Mouse (Mus musculus) MEL (cell line): ENCODE data around the gene Top2a. TPM values are rescaled to one million over a fixed set of nuclear protein-coding genes. Genes with fewer than 3 reads are reported as not detected.

Experiments
- DNase-seq: peaks from one replicate; pipeline ENCODE4 v3.0.0; 2011; ENCODE audit warnings: low read depth, low spot score
- H3K27ac ChIP-seq: 2 replicates; pipeline ENCODE4 v1.5.1; 2012; ENCODE audit warnings: low read depth, mild to moderate bottlenecking, control low read depth, low read length, moderate library complexity; ENCODE audit not compliant: control insufficient read depth
- H3K27me3 ChIP-seq, 2 experiments: fragments of 150-350 bp in 1 of 2; sonication (generic) in 1 of 2; 2 replicates each; pipeline ENCODE4 v1.6.1; 2012; ENCODE audit warnings: low read length in 2 of 2, mild to moderate bottlenecking in 2 of 2, improper control_type of control experiment in 1 of 2, moderate library complexity in 1 of 2; ENCODE audit not compliant: insufficient read depth in 2 of 2, control insufficient read depth in 1 of 2
- H3K36me3 ChIP-seq, 2 experiments: 2 replicates each; pipeline ENCODE4 v1.6.1; 2012 to 2014; ENCODE audit warnings: low read length in 2 of 2, improper control_type of control experiment in 1 of 2, inconsistent platforms in 1 of 2, mild to moderate bottlenecking in 1 of 2; ENCODE audit not compliant: insufficient read depth in 2 of 2, control insufficient read depth in 1 of 2
- H3K4me1 ChIP-seq, 2 experiments: fragments of 150-350 bp in 1 of 2; sonication (generic) in 1 of 2; 2 replicates each; pipeline ENCODE4 v1.6.1; 2012; ENCODE audit warnings: low read length in 2 of 2, improper control_type of control experiment in 1 of 2, mild to moderate bottlenecking in 1 of 2; ENCODE audit not compliant: insufficient read depth in 2 of 2, control insufficient read depth in 1 of 2
- H3K4me3 ChIP-seq, 2 experiments: fragments of 150-350 bp in 1 of 2; sonication (generic) in 1 of 2; 2 replicates each; pipeline ENCODE4 v1.5.1; 2012; ENCODE audit warnings: low read depth in 2 of 2, low read length in 2 of 2, mild to moderate bottlenecking in 2 of 2, moderate library complexity in 2 of 2, control low read depth in 1 of 2, improper control_type of control experiment in 1 of 2; ENCODE audit not compliant: control insufficient read depth in 1 of 2, insufficient read depth in 1 of 2
- H3K79me2 ChIP-seq: 2 replicates; pipeline ENCODE4 v1.6.1; 2012; ENCODE audit warnings: mild to moderate bottlenecking, low read length, moderate library complexity; ENCODE audit not compliant: control insufficient read depth, poor library complexity, insufficient read depth
- H3K9ac ChIP-seq: 2 replicates; pipeline ENCODE4 v1.6.1; 2012; ENCODE audit warnings: low read depth, mild to moderate bottlenecking, control low read depth, low read length, moderate library complexity; ENCODE audit not compliant: control insufficient read depth, poor library complexity, severe bottlenecking
- H3K9me3 ChIP-seq: fragments of 150-350 bp; sonication (generic); replicated peaks from 2 replicates; pipeline ENCODE4 v1.6.1; 2012; ENCODE audit warnings: mild to moderate bottlenecking, low read length, improper control_type of control experiment, moderate library complexity; ENCODE audit not compliant: insufficient read depth
- EP300 ChIP-seq, 2 experiments: IDR thresholded peaks; 2 replicates each; pipeline ENCODE4 v1.6.1; 2011; ENCODE audit warnings: improper control_type of control experiment in 2 of 2, low read length in 2 of 2, low read depth in 1 of 2, mild to moderate bottlenecking in 1 of 2
- HCFC1 ChIP-seq: IDR thresholded peaks from 2 replicates; pipeline ENCODE4 v1.6.1; 2012; ENCODE audit warnings: low read depth, mild to moderate bottlenecking, inconsistent platforms, low read length, improper control_type of control experiment, moderate library complexity
- JUND ChIP-seq: IDR thresholded peaks from 2 replicates; pipeline ENCODE4 v1.6.1; 2011; ENCODE audit warnings: low read depth, mild to moderate bottlenecking, improper control_type of control experiment, low read length
- MAFK ChIP-seq: IDR thresholded peaks from 2 replicates; pipeline ENCODE4 v1.6.1; 2011; ENCODE audit warnings: low read depth, mild to moderate bottlenecking, low read length, improper control_type of control experiment, borderline replicate concordance
- MYB ChIP-seq: IDR thresholded peaks from 2 replicates; pipeline ENCODE4 v1.6.1; 2011; ENCODE audit warnings: mild to moderate bottlenecking, low read depth, low read length, improper control_type of control experiment
- POLR2AphosphoS2 ChIP-seq: IDR thresholded peaks from 2 replicates; pipeline ENCODE4 v1.6.1; 2011; ENCODE audit warnings: low read length, improper control_type of control experiment
- POLR2AphosphoS5 ChIP-seq: IDR thresholded peaks from 2 replicates; pipeline ENCODE4 v1.6.1; 2012; ENCODE audit warnings: low read depth, borderline replicate concordance, mild to moderate bottlenecking, inconsistent platforms, low read length, moderate library complexity, mixed read lengths
- SMC3 ChIP-seq: IDR thresholded peaks from 2 replicates; pipeline ENCODE4 v1.6.1; 2011; ENCODE audit warnings: low read depth, low read length, improper control_type of control experiment
- TBP ChIP-seq: IDR thresholded peaks from 2 replicates; pipeline ENCODE4 v1.8.0; 2011; ENCODE audit warnings: low read depth, low read length, improper control_type of control experiment
- UBTF ChIP-seq: IDR thresholded peaks from 2 replicates; pipeline ENCODE4 v1.6.1; 2012; ENCODE audit warnings: low read depth, mild to moderate bottlenecking, inconsistent platforms, low read length, improper control_type of control experiment, moderate library complexity, borderline replicate concordance; ENCODE audit not compliant: insufficient read depth
- USF2 ChIP-seq, 2 experiments: IDR thresholded peaks; 2 replicates each; pipeline ENCODE4 v1.6.1; 2011 to 2012; ENCODE audit warnings: improper control_type of control experiment in 2 of 2, low read length in 2 of 2, borderline replicate concordance in 1 of 2, inconsistent platforms in 1 of 2, low read depth in 1 of 2, mild to moderate bottlenecking in 1 of 2; ENCODE audit not compliant: insufficient read depth in 1 of 2
- ZMIZ1 ChIP-seq: IDR thresholded peaks from 2 replicates; pipeline ENCODE4 v1.6.1; 2012; ENCODE audit warnings: low read depth, mild to moderate bottlenecking, inconsistent platforms, low read length, improper control_type of control experiment, moderate library complexity
- polyA plus RNA-seq, 2 experiments: library from polyadenylated mRNA; stranded (reverse) in 1 of 2; unstranded in 1 of 2; fragments of >175 nt in 1 of 2; fragments of >200 nt in 1 of 2; gene quantifications; 2 replicates each; pipeline versions ENCODE4 v1.2.1 to v1.2.4; 2012; ENCODE audit warnings: low replicate concordance in 2 of 2, low read depth in 1 of 2; ENCODE audit not compliant: insufficient read length in 2 of 2, insufficient read depth in 1 of 2, missing spikeins in 1 of 2
- total RNA-seq: library from RNA; depleted of rRNA; stranded (reverse); fragments of 300-350 nt; gene quantifications from 2 replicates; pipeline ENCODE4 v1.2.3, GENCODE M21; 2012

Top2a gene
- total and polyA plus RNA-seq, 3 experiments, result 395 to 643 (median 443) TPM

DNA sequence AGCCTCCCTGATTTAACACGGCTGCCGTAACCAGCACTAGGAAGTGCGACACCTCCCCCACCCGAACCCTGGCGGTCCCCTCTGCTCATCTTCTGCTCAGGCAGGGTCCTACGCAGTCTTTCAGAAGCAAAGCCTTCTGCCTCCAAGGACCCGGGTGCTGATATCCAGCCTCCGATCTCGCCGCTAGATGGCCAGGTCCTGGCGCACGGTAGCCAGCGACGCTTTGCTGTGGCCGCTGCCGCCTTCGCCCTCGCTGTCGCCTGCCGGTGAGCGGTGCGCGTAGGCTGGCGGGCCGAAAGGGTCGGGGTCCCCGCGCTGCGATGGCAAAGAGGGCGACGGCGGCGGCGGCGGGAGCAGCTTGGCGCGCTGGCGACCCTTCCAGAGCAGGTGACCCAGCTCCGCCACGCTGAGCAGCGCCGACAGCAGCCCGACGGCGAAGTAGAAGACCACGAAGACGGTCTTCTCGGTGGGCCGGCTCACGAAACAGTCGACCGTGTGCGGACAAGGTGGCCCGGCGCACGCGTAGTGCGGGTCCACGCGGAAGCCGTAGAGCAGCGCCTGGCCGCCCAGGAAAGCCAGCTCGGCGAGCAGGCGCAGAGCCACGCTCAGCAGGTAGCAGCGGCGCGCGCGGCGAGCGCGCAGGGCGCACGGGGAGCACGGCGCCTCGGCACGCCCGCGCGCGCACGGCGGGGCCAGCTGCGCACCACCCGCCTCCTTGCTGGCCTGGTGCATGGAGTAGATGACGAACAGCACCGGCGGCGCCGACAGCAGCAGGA is 41.8 kb downstream of the Top2a start (continued):
- no peak for TF ChIP-seq ZMIZ1

DNA sequence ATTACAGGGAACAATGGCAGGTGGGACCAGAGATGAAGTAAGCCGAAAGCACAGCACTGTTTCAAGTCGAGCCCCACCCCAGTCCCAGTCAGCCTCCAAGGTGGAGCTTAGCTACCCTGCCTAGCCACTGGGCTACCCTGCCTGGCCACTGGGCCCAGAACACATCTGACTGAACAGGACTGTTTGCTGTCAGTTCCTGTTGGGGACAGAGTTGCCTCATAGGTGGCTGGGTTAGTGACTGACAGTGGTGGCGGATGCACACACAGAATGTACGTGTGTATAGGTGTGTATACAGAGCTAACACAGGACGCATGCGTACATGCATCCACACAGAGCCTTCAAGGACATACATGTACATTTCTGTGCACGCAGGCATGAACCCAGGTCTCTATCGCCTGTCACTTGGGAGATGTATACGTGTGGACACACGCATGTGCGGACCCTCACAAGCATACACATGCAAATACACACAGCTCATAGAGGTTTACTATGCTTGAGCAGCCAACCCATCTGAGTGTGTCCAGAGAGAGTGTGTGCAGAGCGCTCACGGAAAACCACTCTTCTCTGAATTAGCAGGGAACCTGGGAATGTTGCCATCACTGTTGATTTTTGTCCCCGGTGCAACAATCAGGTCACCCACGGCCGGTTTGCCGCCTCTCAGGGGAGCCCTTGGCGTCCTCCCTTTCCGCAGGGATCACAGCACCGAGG is 42.5 kb downstream of the Top2a start:
- Histone ChIP-seq H3K4me3 (no peak overlapping the region), H3K9ac (no peak overlapping the region), H3K79me2 (no peaks in the 10 kb centered on the region), H3K27me3 (no peaks in the 10 kb centered on the region), H3K9me3 (no peaks in the 10 kb centered on the region), H3K4me1 (peaks cover 0 to 6% of the 10 kb centered on the region in 2 experiments; a peak in 3 of 4 replicates), H3K36me3 (0 out of 4 replicates have a peak, but pooled peaks cover 0 to 3% of the 10 kb centered on the region in 2 experiments), H3K27ac (no peak overlapping the region)
- DNase-seq, result no peak
- TF ChIP-seq POLR2AphosphoS2 (no peak), TBP (no peak), EP300 (IDR thresholded peaks at IDR 0.05; ENCODE audit: low read depth in 1 of 2, low read length in 2 of 2) (no peak)

DNA sequence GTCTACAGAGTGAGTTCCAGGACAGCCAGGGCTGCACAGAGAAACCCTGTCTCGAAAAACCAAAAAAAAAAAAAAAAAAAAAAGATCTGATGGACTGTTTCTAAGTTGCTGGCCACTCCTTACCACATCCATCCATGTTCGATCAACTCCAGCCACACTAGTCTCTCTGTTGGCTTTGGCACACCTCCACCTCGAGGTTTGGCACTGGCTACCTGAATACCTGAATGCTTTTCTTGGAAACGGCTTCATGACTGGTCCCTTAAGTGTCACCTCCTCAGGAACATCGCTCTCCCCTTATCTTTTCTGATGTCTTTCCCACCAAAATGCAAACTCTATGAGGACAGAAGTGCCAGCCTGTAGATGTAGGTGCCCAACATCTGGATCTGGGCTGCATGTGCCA is 44.6 kb downstream of the Top2a start:
- no peak overlapping the region for H3K4me3 ChIP-seq
- no peak overlapping the region for H3K9ac ChIP-seq
- peaks cover 0 to 6% of the 10 kb centered on the region in 2 experiments; a peak in 3 of 4 replicates for H3K4me1 ChIP-seq
- H3K79me2 ChIP-seq, result no peaks in the 10 kb centered on the region
- no peak overlapping the region for H3K27ac ChIP-seq
- no peaks in the 10 kb centered on the region for H3K9me3 ChIP-seq
- TF ChIP-seq SMC3 (no peak), POLR2AphosphoS5 (no peak), MYB (no peak), UBTF (no peak)
- no peak for DNase-seq
- 0 out of 4 replicates have a peak, but pooled peaks cover 0 to 3% of the 10 kb centered on the region in 2 experiments for H3K36me3 ChIP-seq
- H3K27me3 ChIP-seq, result no peaks in the 10 kb centered on the region

DNA sequence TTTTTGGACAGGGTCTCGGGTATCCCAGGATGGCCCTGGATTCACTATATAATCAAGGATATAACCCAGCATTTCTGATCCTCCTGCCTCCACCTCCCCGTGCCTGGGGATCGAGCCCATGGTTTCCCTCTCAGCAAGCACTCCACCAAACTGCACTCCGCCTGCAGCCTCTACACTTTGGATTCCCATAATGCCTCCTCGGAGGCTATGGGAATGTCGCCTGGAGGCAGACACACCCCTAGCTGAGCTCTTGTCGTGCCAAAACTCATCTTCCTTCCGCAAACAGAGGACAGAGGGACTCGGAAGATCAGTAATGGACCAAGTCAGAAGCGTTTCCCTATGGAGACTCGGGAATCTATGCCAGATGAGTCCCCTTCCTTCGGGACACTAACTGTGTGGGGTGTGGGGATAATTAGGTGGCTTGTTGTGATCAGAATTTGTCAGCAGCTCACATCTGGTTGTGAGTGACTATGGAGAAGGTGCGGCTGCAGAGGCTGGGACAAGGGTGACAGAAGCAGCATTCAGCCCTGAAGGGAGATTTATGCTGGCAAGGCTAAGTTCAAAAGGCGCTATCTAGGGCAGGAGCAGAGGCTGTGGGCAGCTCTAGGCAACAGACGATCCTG is 45.4 kb downstream of the Top2a start:
- Histone ChIP-seq H3K27ac (no peak overlapping the region), H3K9ac (no peak overlapping the region), H3K9me3 (no peaks in the 10 kb centered on the region), H3K27me3 (no peaks in the 10 kb centered on the region), H3K4me3 (no peak overlapping the region), H3K36me3 (0 out of 4 replicates have a peak, but pooled peaks cover 0 to 3% of the 10 kb centered on the region in 2 experiments), H3K79me2 (no peaks in the 10 kb centered on the region), H3K4me1 (peaks cover 0 to 6% of the 10 kb centered on the region in 2 experiments; a peak in 3 of 4 replicates)
- TF ChIP-seq MAFK, result no peak
- no peak for TF ChIP-seq EP300 (IDR thresholded peaks at IDR 0.05; ENCODE audit: low read depth in 1 of 2, low read length in 2 of 2)
- TF ChIP-seq HCFC1, result no peak
- TF ChIP-seq JUND, result no peak
- TF ChIP-seq USF2 (IDR thresholded peaks at IDR 0.05; ENCODE audit: borderline replicate concordance in 1 of 2, insufficient read depth in 1 of 2, low read depth in 1 of 2, low read length in 2 of 2), result no peak
- no peak for DNase-seq
